Mouse (Mus musculus) monocyte, adult 5-6 weeks (primary cell): ENCODE measurements at regions not wholly inside any gene's neighbourhood (a gene's known extent, or its start where the extent isn't known, plus 50 kb on each side); places are given as distances from the start of the nearest gene placed in this dataset.

Experiments
- ATAC-seq: fragments of 153-309, 156-312 bp; replicated peaks from 2 replicates; pipeline ENCODE4 v1.8.0; 2017; ENCODE audit warnings: mild to moderate bottlenecking; ENCODE audit not compliant: low TSS enrichment, insufficient number of reproducible peaks, severe bottlenecking, poor library complexity, low FRiP score

DNA sequence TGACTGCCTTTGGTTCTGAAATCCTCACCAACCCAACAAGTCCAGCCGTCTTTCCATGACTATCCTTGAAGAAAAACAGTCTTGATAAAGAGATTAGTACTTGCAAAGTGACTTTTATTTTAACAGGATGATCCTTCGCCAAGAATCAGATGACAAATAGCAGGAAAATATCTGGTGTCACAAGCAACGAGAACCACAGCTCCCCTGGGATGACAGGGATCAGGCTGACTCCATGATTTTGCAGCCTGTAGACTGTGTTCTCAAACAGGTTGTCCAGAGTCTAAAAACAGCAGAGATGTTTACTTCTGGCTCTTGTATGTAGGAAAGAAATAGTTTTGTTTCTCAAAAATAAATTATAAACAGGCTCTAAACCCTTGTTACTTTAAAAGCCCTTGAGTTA is 63.3 kb downstream of the Tmem18 start:
- no peak for ATAC-seq

DNA sequence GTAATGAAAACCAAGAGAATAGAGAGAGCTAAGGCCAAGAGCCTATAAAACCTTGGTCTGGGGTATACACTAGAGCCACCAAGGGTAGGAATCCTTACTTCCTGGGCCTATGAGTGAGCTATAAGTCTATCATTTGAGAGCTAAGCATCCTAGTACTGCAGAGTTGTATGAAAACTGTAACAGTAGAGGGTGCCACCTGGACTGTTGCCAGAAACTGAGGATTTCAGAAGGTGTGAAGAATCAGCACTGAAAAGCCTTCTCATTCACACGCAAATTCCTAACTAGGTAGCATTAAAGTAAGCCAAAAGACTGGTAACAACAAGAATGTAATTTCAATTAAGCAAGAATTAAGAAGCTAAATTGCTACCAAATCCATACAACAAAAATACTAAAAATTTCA is 67.3 kb downstream of the Tmem18 start:
- ATAC-seq: no peak

DNA sequence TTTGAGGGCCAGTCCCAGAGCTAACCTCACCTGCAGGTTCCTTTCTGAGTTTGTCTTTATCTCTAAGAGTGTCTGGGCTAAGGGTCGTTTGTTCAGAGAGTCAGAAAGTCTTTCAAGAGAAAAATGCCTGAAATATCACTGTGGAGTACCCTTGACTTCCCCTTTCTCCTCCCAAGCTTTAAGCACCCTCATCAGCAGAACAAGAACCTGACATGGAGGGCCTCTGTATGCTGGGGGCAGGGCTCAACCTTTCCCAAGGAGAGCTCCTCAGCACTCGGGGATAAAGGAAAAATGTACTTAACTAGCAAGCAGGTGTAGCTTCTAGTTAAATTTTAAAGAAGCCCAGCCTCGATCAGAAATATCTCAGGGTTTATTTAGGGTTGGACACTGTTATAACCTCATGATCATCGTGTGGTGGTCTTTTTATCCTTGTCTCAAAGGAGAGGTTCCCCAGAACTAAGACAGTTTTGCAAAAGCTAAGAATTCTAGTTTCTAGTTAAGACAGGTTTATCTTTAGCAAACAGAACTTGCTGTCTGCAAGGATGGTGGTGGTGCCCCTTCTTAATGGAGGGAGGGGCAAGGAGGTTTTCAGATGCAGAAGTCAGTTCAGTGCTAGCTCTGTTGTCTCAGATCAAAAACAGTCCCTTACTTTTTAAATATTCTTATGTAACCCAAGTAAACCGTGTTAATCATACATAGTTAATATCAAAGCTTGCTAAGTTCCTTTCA is 70.3 kb downstream of the Tmem18 start:
- ATAC-seq: no peak

DNA sequence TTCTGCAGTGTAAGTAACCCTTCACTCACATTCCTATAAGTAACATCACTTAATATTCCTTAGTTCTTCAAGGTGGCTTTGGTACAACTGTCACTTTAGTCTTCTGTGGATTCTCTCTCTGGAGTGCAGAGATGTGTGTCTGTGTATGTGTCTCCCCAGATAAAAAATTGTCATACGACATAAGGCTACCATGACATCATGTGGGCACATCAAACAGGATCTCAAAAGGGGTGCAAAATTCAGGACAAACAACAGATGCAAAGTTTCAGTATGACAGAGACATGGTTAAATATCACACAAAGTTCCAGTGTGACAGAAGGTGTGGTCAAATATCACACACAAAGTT is 70.8 kb downstream of the Tmem18 start:
- no peak for ATAC-seq

DNA sequence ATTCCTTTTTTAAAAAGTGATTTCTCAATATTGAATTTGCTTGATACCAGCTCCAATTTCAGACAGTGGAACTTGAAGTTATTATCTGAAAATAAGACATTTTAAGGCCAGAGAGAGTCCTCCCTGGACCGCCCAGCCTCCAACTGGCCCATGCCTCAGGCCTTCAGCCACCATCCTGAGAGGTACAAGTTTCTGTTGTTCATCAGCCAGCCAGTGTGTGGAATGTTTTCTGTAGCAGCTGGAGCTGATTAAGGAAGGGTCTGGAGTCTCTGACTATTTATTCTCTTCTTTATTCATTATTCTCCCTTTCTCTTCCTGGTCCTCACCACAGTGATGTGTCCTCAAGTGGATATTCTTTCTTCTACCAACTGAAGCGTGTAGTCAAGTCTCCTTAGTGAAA is 94.6 kb downstream of the Tmem18 start:
- ATAC-seq: no peak

DNA sequence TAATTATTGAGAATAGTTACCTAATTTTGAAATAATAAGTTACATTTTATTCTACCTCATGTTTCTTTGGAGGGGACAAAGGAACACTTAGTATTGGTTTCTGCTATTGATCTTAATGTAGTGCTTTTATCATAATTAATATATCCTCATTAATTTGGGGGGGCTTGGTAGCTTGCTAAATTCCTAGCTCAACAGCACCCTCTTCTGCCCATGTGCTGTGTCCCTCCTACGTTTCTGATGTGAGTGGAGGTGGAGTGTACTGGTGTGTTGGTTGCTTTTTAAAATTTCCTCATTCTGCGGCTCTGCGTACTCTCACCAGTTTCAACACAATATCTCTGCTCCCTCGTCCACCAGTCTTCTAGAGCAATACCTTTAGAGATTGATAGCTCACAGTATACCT is 105.8 kb downstream of the Tmem18 start:
- no peak for ATAC-seq

DNA sequence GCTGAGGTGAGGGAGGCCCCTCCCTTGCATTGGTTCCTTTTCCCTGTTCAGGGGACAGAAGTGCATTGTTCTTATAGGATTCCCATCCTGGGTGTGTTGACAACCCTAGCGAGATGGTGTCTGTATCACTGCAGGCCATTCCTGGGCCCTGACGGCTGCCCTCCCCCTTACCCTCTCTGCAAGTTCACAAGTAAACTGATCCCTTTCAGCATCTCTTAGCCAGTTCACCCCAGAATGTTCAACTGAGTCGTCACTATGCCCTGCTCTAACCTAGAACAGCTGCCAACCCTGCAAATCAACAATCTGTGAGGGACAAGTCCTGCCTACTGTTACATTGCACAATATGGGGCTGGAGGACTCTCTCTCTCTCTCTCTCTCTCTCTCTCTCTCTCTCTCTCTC is 109.3 kb downstream of the Tmem18 start:
- no peak for ATAC-seq

DNA sequence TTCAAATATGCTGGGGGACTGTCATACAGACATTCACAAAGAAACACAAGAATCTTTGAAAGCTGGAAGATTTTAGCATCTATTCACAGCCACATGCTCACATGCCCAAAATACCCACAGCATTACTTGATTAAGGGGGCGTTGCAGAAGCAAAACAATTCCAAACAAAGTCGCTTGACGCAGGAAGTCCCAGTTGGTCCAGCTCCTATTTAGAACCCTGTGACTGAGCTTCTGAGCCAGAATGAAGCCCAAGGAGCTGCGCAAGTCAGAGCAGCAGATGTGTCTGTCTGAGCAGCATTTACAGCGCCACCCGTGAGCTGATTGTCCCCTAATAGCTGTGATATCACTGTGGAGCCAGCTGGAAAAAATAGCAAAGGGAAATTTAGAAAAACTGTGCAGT is 114.0 kb downstream of the Tmem18 start:
- no peak for ATAC-seq

DNA sequence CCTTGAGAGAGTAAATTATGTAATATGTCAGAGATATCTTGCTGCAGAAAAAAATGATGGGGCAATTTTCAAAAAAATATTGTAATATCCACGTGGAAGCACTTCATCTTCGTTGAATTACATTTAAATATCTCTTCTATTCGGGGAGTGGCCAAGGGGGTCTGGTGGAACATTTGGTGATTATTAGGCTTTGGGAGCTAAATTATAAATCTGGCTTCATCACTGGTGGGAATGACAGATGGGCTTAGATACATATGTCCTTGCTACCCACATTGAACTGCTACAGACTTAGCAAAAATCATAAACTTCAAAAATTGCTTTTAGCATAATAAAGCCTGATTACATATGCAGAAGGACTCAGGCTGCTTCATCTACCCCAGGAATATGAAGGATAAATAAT is 119.5 kb downstream of the Tmem18 start:
- ATAC-seq: no peak

DNA sequence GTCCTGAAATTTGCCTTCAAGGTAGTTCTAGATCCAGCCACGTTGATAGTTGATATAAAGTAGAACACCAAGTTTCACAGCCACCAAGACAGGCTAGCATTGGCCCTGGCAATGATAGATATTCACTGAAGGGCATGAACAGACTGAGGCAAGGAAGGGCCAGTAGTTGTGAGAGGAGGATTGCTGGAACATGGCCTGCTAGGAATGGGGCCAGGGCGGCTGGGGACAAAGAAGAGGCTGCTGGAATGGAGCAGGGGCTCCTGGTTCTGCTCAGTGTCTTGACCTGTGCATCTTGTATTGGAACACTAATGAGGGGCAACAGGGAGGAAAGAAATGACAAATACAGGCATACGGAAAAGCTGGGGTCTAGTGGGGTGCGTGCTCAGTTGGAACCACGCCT is 123.0 kb downstream of the Tmem18 start:
- no peak for ATAC-seq

DNA sequence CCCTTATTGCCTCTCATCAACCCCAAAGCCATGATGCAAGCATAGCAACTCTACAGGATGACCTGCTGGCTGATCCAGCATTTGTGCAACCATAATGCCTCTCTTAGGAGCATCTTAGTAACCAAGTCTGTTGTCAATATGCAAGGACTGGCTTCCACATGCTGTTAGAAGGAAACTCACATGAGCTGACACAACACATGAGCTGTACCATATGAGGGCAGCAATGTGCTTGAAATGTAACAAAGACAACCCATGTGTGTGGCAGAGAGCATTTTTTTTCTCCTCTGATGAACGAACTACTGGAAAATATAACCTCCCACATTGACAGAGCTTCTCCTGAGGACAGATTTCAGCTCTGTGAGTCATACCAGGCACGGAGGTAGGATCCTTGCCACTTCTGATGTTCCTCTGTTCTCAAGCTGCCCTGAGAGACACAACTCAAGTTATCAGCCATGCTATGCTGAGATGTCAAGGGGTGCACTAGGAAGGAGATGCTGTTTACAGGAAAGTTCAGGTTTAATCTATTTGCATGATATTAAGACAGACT is 124.5 kb downstream of the Tmem18 start:
- ATAC-seq: no peak

DNA sequence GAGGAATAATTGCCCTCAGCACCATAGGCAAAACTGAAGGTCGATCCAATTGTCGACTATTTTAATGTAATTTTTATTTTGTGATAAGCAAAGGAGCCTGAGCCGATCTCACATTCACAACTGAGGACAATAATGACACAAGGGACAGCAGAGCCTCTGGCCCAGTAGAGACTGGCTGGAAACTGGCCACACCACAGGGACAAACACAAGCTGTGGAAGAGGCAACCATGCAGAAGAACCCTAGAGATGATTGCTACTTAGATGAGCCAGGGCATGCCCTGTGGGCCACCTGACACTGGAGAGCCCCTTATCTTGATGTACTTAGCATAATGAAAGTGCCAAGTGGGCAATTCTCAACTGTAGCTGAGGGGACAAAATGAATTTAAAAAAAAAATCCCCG is 126.3 kb downstream of the Tmem18 start:
- ATAC-seq: no peak

DNA sequence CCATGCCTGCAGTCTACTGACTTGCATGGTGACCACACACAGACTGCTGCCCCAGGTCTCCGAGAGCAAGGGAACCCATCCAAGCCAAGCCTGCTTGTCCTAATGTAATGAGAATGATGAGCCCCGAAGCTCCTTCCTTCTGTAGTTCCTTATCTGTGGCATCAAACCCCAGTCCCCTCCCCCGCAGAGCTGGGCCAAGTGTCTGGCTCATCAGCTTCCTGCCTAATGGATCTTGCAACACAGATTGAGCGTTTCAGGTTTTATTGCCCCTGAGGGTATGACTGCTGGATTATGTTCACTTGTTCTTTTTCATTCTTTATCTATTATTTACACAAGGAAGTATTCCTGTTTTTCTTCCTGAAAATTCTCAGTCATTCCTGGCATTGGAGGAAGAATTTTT is 142.5 kb downstream of the Tmem18 start:
- ATAC-seq: no peak

DNA sequence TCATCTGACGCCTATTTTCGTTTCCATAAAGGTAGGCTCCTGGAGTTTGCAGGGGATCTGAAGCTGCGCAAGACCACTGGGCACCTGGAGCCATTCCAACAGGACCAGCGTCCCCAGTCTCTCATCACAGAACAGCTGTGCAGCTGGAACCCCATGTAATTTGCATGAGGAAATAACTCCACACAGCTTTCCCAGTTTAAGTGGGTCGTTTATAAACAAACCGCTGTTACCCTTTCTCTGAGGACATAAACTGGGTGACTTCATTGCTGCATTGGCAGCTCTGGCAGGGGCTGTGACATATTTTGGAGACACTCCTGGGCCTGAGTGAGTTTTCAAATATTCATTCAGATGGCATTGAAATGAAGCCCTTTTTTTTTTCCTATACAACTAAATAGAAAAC is 145.2 kb downstream of the Tmem18 start:
- no peak for ATAC-seq

DNA sequence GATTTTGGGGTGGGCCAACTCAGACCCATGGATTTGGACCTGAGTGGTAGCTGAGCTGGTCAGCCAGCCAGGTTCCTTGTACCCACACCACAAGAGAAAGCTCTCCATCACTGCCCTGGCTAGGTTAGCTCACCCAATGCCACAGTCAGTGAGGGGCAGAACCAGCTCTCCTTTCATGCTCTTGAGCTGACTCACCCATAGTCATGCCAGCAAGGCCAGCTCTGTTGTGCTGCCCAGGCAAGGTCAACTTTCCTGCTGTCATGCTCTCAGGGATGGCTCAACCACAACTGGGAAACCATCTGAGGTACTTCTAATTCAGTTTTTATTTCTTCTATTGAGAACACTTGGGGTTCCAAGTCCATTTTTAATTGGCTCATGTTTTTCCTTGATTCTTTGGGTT is 116.5 kb upstream of the Alkal2 start:
- 0 out of 2 replicates have a peak, but pooled peaks have one; percentile 27 for ATAC-seq

DNA sequence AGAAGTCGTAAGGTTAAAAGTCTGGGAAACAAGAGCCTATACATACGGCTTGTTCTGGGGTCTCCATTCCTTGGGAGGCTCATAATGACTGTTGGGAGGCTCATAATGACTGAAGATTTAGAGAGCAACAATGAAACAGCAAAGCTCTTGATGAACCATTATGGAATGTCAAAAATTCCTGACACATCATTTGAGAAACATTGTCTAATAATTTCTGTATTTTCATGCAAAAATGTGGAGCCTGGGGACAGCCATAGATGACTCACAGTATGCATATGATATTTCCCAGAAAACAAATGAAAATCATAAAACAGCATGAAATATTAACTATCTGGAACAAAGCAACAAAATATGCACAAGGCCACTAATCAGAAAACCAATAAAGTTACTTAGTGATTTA is 90.8 kb upstream of the Alkal2 start:
- no peak for ATAC-seq

DNA sequence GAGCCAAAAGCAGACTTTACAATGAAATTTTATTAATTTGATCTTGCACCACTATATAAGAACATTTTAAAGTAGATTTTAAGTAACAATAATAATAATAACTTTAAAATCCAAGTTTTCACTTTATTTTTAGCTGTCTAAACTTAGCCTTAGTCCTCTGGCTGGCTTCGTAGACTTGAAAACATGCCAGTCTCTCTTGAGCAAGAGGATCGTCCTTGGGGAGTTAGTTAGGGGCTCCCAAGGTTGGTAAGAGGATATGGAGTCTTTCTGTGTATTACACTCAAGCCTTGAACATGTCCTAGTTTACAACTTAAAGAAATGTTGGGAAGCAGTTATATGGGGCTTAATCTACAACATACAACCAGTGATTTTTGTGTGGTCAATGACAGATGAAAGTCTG is 68.0 kb upstream of the Alkal2 start:
- no peak for ATAC-seq

DNA sequence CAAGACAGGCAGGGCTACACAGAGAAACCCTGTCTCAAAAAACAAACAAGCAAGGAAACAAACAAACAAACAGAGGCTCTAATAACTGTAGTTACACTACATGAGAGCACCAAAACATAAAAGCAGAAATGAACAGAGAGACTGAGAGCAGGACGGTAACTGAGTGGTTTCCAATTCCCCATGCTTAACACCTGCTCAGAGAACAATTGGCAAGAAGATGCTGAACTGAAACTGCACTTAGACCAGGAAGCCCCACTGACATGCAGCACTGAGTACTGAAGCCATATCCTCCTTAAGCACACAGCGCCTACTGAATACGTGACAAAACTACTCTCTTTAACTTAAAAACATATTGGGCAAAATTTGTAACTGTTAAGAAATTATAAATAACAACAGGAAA is 52.7 kb upstream of the Alkal2 start:
- ATAC-seq: no peak
